Mouse (Mus musculus) left cerebral cortex, adult 11 months (tissue): ENCODE measurements around the gene Stx8.

Experiments used
- DNase-seq: peaks from one replicate; pipeline ENCODE4 v3.0.0; 2022; ENCODE audit warnings: low spot score

Stx8 gene

GRCm38 (mm10) chr11:67965905-67966878 lies at the start of gene Stx8:
Gene Stx8, plus strand, starts transcription at chr11:67966193.
- DNase-seq, result peak; percentile 80

- DNase-seq, result no peak
Measured at GRCm38 (mm10) chr11:67917126-67917525, 48.9 kb upstream of the Stx8 start.

GRCm38 (mm10) chr11:67919593-67919992 lies 46.4 kb upstream of the Stx8 start:
- no peak for DNase-seq

GRCm38 (mm10) chr11:67920226-67920960 lies 45.6 kb upstream of the Stx8 start:
- no peak for DNase-seq

- DNase-seq, result no peak
Measured at GRCm38 (mm10) chr11:67921091-67921826, 44.7 kb upstream of the Stx8 start.

- DNase-seq, result no peak
Measured at GRCm38 (mm10) chr11:67921827-67922754, 43.9 kb upstream of the Stx8 start, which contains the start of gene Usp43. Gene Usp43, minus strand, starts transcription at chr11:67922153.

GRCm38 (mm10) chr11:67922755-67923125 lies 43.3 kb upstream of the Stx8 start:
- DNase-seq, result no peak

GRCm38 (mm10) chr11:67923720-67924119 lies 42.3 kb upstream of the Stx8 start:
- DNase-seq, result no peak

- DNase-seq, result no peak
Measured at GRCm38 (mm10) chr11:67925000-67925399, 41.0 kb upstream of the Stx8 start.

GRCm38 (mm10) chr11:67926348-67927055 lies 39.5 kb upstream of the Stx8 start:
- DNase-seq, result no peak

GRCm38 (mm10) chr11:67932156-67932555 lies 33.8 kb upstream of the Stx8 start:
- no peak for DNase-seq

GRCm38 (mm10) chr11:67948229-67948628 lies 17.8 kb upstream of the Stx8 start:
- DNase-seq, result no peak

- no peak for DNase-seq
Measured at GRCm38 (mm10) chr11:67949475-67949874, 16.5 kb upstream of the Stx8 start.

- no peak for DNase-seq
Measured at GRCm38 (mm10) chr11:67953604-67954003, 12.4 kb upstream of the Stx8 start.

- no peak for DNase-seq
Measured at GRCm38 (mm10) chr11:67954413-67954812, 11.6 kb upstream of the Stx8 start.

- DNase-seq, result no peak
Measured at GRCm38 (mm10) chr11:67964110-67964509, 1.9 kb upstream of the Stx8 start.

- DNase-seq, result peak; percentile 66
Measured at GRCm38 (mm10) chr11:67965242-67965883, 630 bp upstream of the Stx8 start, which contains the start of gene Cfap52. Gene Cfap52, minus strand, starts transcription at chr11:67965651.

GRCm38 (mm10) chr11:67967831-67968230 lies 1.8 kb downstream of the Stx8 start:
- DNase-seq, result no peak

GRCm38 (mm10) chr11:67972606-67973005 lies 6.6 kb downstream of the Stx8 start:
- DNase-seq, result no peak

- DNase-seq, result no peak
Measured at GRCm38 (mm10) chr11:67973225-67973624, 7.2 kb downstream of the Stx8 start.
